Mouse (Mus musculus) thymus, postnatal 25 days (tissue): ENCODE measurements around the gene Mt1.

Source experiments
- DNase-seq: peaks from one replicate; pipeline ENCODE4 v3.0.0; 2022

The Mt1 gene

GRCm38 (mm10) chr8:94209639-94210038 is 30.8 kb downstream of the Mt1 start:
- no peak for DNase-seq

- DNase-seq, result no peak
Observed at GRCm38 (mm10) chr8:94210225-94210624, 31.3 kb downstream of the Mt1 start.

DNA sequence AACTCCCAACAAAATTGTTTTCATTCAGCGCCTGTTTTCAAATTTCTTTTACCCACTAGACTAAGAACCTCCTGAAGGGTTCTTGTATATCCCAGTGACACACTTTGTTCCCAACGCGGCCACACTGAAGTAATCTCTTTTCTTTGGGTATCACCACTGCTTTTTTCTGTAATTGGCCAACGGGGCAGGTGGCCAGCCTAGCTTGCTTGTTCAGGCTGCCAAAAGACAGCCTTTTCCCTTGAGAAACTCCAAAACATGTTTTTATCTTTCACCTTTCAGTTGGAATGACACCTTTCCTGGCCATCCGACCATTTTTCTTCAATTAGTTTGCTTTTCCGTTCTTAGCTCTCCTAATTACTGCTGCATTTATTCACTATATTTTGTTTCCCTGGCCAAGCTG is 34.9 kb downstream of the Mt1 start:
- DNase-seq, result no peak

DNA sequence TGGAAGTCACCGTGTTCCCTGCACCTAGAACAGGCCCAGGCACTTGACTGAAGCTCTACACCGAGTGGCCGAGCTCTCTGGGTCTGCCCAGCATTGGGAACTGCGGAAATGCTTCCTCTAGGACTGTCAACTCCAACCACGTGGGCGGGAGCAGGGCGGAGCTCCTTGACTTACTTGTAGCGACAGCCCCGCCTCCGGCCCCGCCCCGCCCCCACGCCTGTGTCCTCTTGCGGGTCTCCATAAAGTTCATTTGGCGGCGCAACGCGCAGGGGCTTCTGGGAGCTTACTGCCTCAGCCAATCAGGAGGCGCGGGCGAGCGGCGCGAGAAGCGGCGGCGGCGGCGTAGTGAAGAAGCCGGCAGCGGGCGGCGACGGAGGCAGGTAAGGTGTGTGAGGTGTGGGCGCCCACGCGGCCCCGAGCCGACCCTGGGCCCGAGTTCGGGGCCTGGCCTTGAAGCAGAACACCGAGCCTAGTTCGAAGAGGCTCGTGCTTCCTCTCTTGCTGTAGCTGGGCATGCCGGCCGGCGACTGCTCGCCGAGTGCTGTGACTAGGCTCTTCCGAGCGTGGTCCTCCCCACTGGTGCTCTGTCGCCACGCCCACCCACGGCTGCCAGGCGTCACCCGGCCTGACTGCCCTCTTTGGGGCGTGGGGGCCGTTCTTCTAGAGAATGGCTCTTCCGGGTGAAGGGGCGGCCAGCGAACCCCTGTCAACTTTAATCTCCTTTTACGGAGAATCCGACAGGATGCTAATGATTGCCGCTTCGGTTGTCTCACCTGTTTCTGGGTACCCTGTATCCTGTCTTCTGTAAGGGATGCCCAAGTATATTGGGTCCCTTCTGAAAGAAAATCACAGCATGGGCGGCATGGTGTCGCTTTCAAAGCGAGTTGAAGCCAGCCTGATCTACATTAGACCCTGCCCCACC is 35.6 kb downstream of the Mt1 start, which contains the start of gene Nup93:
Gene Nup93 (plus strand): TSS at position 313 of the 922 bp plus-strand sequence.
- peak; percentile 93 for DNase-seq

- DNase-seq, result no peak
Observed at GRCm38 (mm10) chr8:94227381-94227939, 48.6 kb downstream of the Mt1 start.
